ENCODE assay signal across 21 mouse cellular contexts in genomic region chr8:44920379-44921032, GRCm38 (mm10). TPM values are rescaled to one million over a fixed set of nuclear protein-coding genes. Genes with fewer than 3 reads are reported as not detected.
DNase-seq lines count a peak whose midpoint lies in the region; ATAC-seq and TF ChIP-seq lines count a peak whose summit lies in the region.
"Had no signal": no experiment of that assay in that cellular context is flagged by ENCODE, and none has a peak within 500 bp of the region (broad histone marks: within the 10 kb centered on the region; RNA-seq: fewer than 3 reads in every experiment).

No protein-coding gene starts in this region.

- no peaks in the 10 kb centered on the region for H3K9me3 ChIP-seq in stomach, postnatal 0 days (ENCODE audit: control insufficient read depth, low read length)
- H3K9me3 ChIP-seq in liver, postnatal 0 days (ENCODE audit: low read length): no peaks in the 10 kb centered on the region
- H3K9me3 ChIP-seq: embryonic facial prominence, embryonic 12.5 days; heart, embryonic 13.5 days; hindbrain, embryonic 15.5 days had no signal

- H3K9ac ChIP-seq in stomach, postnatal 0 days (ENCODE audit: low read length): no peak overlapping the region
- no peak overlapping the region for H3K9ac ChIP-seq in liver, postnatal 0 days (replicated peaks)
- H3K9ac ChIP-seq: embryonic facial prominence, embryonic 12.5 days; forebrain, postnatal 0 days; heart, embryonic 13.5 days; hindbrain, embryonic 15.5 days had no signal

- H3K27ac ChIP-seq in stomach, postnatal 0 days (replicated peaks): no peak overlapping the region
- no peak overlapping the region for H3K27ac ChIP-seq in liver, postnatal 0 days (ENCODE audit: low read depth)
- H3K27ac ChIP-seq: embryonic facial prominence, embryonic 12.5 days; heart, embryonic 13.5 days; hindbrain, embryonic 15.5 days had no signal

- 58% methylated on average over 7 of the region's 7 CpGs for WGBS in stomach, postnatal 0 days
- 75% methylated on average over 7 of the region's 7 CpGs for WGBS in liver, postnatal 0 days (ENCODE audit: insufficient replicate concordance)

- H3K4me3 ChIP-seq in stomach, postnatal 0 days (ENCODE audit: low read depth, low read length): no peak overlapping the region
- no peak overlapping the region for H3K4me3 ChIP-seq in liver, postnatal 0 days (ENCODE audit: low read depth, low read length)
- H3K4me3 ChIP-seq: embryonic facial prominence, embryonic 12.5 days; heart, embryonic 13.5 days; hindbrain, embryonic 15.5 days had no signal

- no peak for TF ChIP-seq CTCF in stomach, postnatal 0 days (IDR thresholded peaks at IDR 0.05; ENCODE audit: low read depth)
- no peak for TF ChIP-seq CTCF in liver, postnatal 0 days (IDR thresholded peaks at IDR 0.05; ENCODE audit: low read depth)

- no peaks in the 10 kb centered on the region for H3K27me3 ChIP-seq in stomach, postnatal 0 days (ENCODE audit: control insufficient read depth, insufficient read depth, low read length)
- no peaks in the 10 kb centered on the region for H3K27me3 ChIP-seq in liver, postnatal 0 days (ENCODE audit: insufficient read depth, low read length)
- H3K27me3 ChIP-seq: embryonic facial prominence, embryonic 12.5 days; heart, embryonic 13.5 days; hindbrain, embryonic 15.5 days had no signal

- TF ChIP-seq EP300 in stomach, postnatal 0 days (optimal IDR thresholded peaks at IDR 0.05): no peak
- no peak for TF ChIP-seq EP300 in liver, postnatal 0 days (IDR thresholded peaks at IDR 0.05; ENCODE audit: low read depth)

- DNase-seq in embryo, embryonic 10.5 days (ENCODE audit: low spot score): peak; percentile 30
- DNase-seq in embryo, embryonic 9.5 days (ENCODE audit: extremely low spot score): no peak
- DNase-seq in heart, adult 11 months: peak; percentile 64
- DNase-seq in heart, adult 18-20 months: no peak
- DNase-seq in ZHBTc4 (ENCODE audit: low read depth, low spot score): peak; percentile 69
- DNase-seq in stomach, postnatal 0 days (ENCODE audit: low spot score): no peak
- DNase-seq in kidney, postnatal 14 days: no peak
- DNase-seq in liver, postnatal 0 days: no peak
- DNase-seq: adrenal gland, postnatal 10 days; B cell, adult 2 months; cerebellum, adult 11-12 months; cerebellum, adult 9-10 months; cerebellum, postnatal 25 days; forebrain, postnatal 0 days; gastrocnemius, postnatal 14 days; heart, postnatal 36 days; kidney, adult 11 months had no signal

- no peak overlapping the region for H3K4me2 ChIP-seq in stomach, postnatal 0 days (replicated peaks; ENCODE audit: low read depth)
- H3K4me2 ChIP-seq in liver, postnatal 0 days (ENCODE audit: low read depth, low read length): no peak overlapping the region
- H3K4me2 ChIP-seq: embryonic facial prominence, embryonic 12.5 days; heart, embryonic 13.5 days; hindbrain, embryonic 15.5 days had no signal

- no peaks in the 10 kb centered on the region for H3K36me3 ChIP-seq in stomach, postnatal 0 days (ENCODE audit: control insufficient read depth, insufficient read depth, low read length)
- H3K36me3 ChIP-seq in liver, postnatal 0 days (replicated peaks; ENCODE audit: insufficient read depth, low read length): no peaks in the 10 kb centered on the region
- H3K36me3 ChIP-seq: embryonic facial prominence, embryonic 12.5 days; heart, embryonic 13.5 days; hindbrain, embryonic 15.5 days had no signal

- H3K4me1 ChIP-seq in stomach, postnatal 0 days (replicated peaks; ENCODE audit: control insufficient read depth, insufficient read depth): no peaks in the 10 kb centered on the region
- H3K4me1 ChIP-seq in liver, postnatal 0 days (ENCODE audit: insufficient read depth): no peaks in the 10 kb centered on the region
- H3K4me1 ChIP-seq: embryonic facial prominence, embryonic 12.5 days; heart, embryonic 13.5 days; hindbrain, embryonic 15.5 days had no signal

- peak; percentile 79 for ATAC-seq in stomach, postnatal 0 days (ENCODE audit: low FRiP score, low TSS enrichment)
- no peak for ATAC-seq in liver, postnatal 0 days
- ATAC-seq: CD4-positive, CD25-positive, alpha-beta regulatory T cell, adult 4 months; forebrain, postnatal 0 days had no signal

RNA-seq across cellular contexts. Expression of gene Fat1, which starts 14.7 kb away (rescaled TPM):
- 10 to 100 TPM; 13.8 to 14.1 TPM for total RNA-seq in heart, adult 18-20 months (2021)
- polyA plus RNA-seq in stomach, postnatal 0 days (2015; fragmentation: Nextera tagmentation; extraction: Ambion mirVana): 8.6 and 9.4 TPM in 2 replicates
- 0.73 and 0.78 TPM in 2 replicates for polyA plus RNA-seq in liver, postnatal 0 days (2015; fragmentation: Nextera tagmentation; extraction: Ambion mirVana)

Comparison
In these comparisons a context has a peak if more than half of its experiments do, and no peak if none do; other contexts are left out.
1. DNase-seq: peak in embryo, embryonic 10.5 days (single experiment), heart, adult 11 months (single experiment) and ZHBTc4 (single experiment); none in embryo, embryonic 9.5 days (single experiment), heart, adult 18-20 months (0 of 2), stomach, postnatal 0 days (single experiment), kidney, postnatal 14 days (single experiment) and liver, postnatal 0 days (single experiment).